Mouse (Mus musculus) adrenal gland, postnatal 10 days (tissue): ENCODE data around the gene Nadsyn1. TPM values are rescaled to one million over a fixed set of nuclear protein-coding genes. Genes with fewer than 3 reads are reported as not detected.

Source experiments
- DNase-seq: peaks from one replicate; pipeline ENCODE4 v3.0.0; 2021; ENCODE audit warnings: mixed read lengths
- total RNA-seq, 2 experiments: library from RNA; stranded (reverse); gene quantifications; 2 replicates each; pipeline ENCODE4 v1.2.3; 2021

Nadsyn1 gene
- total RNA-seq, 2 experiments from 2014 or later, result 14.9 TPM

DNA sequence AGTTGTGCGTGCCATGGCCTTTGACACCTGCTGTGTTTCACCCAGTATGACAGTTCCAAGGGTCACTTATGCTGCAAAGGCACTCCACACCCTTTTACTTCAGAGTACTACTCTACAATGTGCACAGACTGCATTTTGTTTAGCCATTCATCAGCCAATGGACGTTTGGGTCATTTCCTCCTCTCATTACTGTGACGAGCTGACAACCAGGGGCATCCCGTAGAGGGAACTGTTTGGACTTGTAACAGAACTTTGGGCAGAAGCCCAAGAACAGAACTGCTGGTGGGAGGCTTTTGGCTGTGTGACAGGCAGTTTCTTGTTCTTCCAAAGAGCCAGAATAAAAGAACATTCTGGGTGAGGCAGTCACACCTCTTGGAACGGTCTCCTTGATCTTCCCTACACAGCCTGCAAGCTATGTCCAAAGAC is 17.4 kb downstream of the Nadsyn1 start:
- DNase-seq, result no peak

GRCm38 (mm10) chr7:143801195-143802065 is 21.2 kb downstream of the Nadsyn1 start:
- no peak for DNase-seq

DNA sequence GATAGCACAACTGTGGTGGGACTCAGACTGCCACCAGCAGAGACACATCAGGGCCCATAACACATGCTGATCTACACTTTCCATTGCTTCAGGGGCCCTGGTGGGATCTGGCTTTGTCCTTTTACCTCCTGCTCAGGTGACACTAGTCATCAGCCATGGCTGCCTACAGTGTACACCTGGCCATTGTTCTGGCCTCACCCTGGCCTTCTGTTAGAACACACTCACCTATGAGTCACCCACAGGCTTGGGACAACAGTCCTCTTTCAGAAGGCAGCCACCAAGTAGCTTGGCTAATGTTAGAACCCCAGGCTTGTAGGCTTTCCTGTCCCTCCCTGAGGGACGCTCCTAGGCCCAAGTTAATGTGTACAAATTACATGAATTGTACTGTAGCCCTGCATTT is 21.9 kb downstream of the Nadsyn1 start:
- DNase-seq, result no peak

DNA sequence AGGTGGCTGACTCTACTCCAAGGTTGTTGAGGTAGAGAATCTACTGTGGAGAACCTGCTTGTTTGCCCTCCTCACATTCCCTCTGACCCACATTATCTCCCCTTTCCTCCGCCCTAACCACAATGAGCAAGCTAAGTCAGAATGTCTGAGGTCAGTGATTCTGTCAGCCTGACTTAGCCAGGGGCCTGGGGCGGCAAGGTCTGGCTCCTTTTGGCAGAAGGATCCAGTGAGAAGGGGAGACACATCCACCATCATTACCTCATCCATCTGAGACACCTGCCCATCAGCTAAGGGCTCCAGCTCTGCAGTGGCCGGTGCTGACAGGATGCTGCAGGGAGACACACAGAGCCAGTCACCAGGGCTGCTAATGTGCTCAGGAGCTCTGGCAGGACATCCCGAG is 23.9 kb downstream of the Nadsyn1 start:
- no peak for DNase-seq

GRCm38 (mm10) chr7:143793121-143793520 is 29.5 kb downstream of the Nadsyn1 start:
- DNase-seq, result peak; percentile 56

DNA sequence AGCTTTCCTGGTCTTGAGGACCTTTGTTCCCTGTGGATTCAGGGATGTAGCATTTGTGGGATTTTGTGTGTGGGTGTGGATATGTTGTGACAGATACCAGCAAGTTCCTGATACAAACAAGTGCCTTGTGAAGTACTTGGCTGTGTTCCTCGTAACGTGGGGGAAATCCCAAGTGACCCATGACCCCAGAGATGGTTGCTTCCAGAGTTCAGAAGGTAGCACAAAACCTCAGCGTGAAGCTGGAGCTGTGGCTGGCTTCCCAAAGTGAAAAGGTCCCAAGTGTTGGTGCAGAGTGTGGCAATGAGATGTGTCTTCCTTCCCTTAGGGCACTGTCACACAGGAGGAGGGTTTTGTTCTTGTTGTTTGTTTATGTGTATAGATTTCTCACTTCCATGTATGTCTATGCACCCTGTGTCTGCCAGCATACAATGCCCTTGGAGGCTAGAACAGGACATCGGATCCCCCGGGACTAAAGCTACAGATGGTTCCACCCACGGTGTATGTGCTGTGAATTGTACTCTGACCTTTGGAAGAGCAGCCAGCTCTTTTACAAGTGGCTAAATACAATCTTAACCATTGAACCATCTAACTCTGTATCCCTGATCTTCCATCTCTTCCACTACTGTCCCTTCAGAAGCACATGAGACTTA is 30.2 kb downstream of the Nadsyn1 start:
- DNase-seq, result no peak

- DNase-seq, result peak; percentile 81
These were observed 38.4 kb downstream of the Nadsyn1 start, which contains the start of gene Mrgpre for GRCm38 (mm10) chr7:143783996-143784829. Gene Mrgpre, minus strand, starts transcription at chr7:143784500.

GRCm38 (mm10) chr7:143783378-143783995 is 39.2 kb downstream of the Nadsyn1 start:
- no peak for DNase-seq

DNA sequence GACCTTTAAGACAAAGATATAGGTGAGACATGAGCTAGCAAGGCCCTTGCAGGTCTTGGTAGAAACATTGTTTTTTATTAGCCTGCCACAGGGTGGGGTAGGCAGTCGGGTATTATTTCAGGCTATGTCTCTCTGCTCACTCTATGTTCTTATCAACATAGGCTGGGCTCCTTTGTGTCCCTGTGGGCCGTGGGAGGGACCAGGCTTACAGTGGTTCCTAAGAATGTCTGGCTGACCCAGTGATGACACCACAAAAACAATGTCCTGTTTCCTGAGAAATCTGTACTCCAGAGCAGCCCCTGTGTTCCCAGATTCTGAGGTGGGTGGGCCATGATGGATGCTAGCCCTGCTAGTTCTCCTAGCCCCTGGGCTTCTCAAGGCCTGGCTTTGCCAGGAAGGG is 45.3 kb downstream of the Nadsyn1 start:
- no peak for DNase-seq

GRCm38 (mm10) chr7:143776137-143776536 is 46.5 kb downstream of the Nadsyn1 start:
- no peak for DNase-seq

DNA sequence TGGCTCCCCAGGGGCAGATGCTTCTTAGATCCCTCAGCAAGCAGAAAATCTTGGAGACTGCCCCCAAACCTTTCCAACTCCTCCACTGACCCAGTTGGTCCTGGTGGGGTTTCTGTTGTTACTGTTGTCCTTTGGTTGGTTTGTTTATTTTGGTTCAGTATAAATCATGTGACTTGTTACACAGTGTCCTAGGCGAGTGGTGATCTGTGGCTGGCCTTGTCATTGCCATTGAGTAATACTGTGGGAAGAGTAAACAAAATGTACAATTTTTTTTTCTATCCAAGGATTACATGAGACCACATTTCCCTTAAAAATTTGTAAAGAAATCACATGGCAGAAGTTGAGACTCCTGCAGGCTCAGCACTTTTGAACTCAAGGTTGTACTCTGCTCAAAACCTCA is 53.2 kb downstream of the Nadsyn1 start:
- no peak for DNase-seq

DNA sequence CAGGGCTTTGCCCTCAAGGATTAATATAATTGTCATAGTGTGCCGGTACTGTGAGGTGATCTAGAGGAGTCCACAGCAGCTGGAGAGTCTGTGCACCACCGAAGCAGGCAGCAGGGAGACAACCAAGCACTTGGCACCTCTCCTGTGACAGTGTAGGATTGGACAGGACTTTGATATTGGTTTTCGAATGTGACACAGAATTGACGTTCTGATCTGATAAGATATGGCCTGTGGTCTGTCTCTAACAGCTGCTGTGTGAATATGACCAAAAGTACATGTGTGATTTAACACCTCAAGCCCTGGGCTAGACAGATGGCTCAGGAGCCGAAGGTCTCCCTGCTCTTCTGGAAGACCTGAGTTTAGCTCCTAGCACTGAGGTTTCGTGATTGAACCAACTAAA is 54.4 kb downstream of the Nadsyn1 start:
- no peak for DNase-seq

DNA sequence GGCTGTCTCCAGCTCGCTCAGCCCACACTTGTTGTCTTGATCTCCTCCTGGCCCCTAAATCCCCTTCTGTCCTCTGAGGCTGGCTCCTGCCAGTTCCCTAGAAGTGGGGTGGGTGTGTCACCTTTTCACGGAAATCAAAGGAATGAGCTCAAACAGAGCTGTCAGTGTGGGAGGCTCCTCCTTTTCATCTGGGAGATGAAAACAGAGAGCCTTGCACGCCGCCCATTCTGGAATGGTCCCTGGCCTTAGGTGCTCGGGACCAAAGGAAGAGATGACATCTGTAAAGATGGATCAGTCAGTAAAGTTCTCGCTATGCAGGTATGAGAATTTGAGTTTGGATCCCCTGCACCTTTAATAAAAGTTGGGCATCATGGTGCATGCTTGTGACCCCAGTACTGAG is 55.8 kb downstream of the Nadsyn1 start, which contains the start of gene Mrgprg:
Gene Mrgprg (minus strand): TSS at position 101 of the 400 bp plus-strand sequence.
- DNase-seq, result no peak

DNA sequence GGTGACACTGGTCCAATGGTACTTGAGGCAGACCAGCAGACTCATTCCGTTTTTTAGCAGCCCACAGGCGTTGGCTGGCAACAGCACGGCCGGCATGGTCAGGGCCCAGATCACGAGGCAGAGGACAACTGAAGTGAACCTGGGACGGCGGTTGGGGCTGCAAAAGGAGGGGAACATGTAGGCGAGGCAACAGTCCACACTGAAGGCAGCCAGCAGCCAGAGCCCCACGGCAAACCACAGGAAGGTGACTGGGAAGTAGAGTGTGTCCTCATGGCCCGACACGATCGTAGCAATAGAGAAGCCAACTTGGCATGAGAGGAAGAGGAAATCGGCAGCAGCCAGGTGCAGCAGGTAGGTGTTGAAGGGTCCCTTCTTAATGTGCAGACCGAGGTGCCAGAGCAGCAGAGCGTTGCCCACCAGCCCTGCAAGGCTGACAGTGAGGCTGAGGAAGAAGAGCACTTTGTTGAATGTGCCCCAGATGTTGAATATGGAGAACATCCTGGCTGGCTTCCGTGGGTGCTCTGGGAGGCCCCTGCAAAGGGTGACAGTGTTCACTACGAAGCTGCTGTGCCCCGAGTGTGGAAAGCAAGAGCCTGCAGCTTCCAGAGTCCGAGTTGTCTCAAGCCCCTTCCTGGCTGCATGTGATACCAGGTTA is 57.6 kb downstream of the Nadsyn1 start:
- no peak for DNase-seq

- no peak for DNase-seq
These were observed 58.9 kb downstream of the Nadsyn1 start for GRCm38 (mm10) chr7:143763794-143764193.

DNA sequence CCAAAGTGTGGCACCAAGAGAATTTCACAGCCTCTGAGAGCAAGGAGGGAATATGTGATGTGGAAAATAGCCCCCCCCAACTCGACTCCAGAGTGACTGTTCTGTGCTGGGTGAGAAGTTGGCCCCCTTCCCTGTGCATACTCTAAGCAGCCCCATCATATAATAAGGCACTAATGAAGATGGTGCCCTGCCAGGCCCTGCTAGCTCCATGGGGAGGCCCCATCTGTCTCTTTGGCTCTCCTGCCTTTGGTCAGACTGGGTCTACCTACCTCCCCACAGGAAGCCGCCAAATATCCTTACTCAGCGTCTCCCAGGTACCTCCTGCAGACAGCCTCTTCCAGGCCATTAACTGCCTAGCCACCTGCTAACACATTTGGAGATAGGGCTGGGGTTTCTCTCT is 63.7 kb downstream of the Nadsyn1 start:
- DNase-seq, result no peak

DNA sequence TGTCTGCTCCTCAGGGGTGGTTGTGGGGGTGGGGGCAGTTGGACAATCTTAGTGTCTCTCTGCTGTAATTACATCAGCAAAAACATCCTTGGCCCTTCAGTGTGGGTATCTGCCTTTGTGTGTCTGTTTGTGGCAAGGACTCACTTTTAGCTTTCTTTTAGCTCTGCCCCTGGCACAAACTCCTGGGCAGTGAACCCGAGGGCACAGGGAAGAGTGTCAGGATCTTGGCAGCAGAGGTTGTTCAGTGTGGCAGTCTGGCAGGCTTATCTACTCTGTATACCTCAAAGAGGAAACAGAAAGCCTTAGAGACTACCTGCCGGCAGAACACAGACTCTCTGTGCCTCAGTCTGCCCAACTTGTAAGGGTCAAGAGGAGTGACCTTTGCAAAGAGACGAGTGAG is 65.0 kb downstream of the Nadsyn1 start:
- DNase-seq, result no peak

- DNase-seq, result peak; percentile 85
These were observed 65.6 kb downstream of the Nadsyn1 start for GRCm38 (mm10) chr7:143757027-143757390.

GRCm38 (mm10) chr7:143756125-143757026 is 66.3 kb downstream of the Nadsyn1 start, which contains the start of gene Osbpl5:
Gene Osbpl5, minus strand, starts transcription at chr7:143756985.
- DNase-seq, result no peak

GRCm38 (mm10) chr7:143755357-143756124 is 67.1 kb downstream of the Nadsyn1 start:
- peak; percentile 56 for DNase-seq
